Mouse (Mus musculus): ENCODE results near the gene Mcoln2. TPM values are rescaled to one million over a fixed set of nuclear protein-coding genes. Genes with fewer than 3 reads are reported as not detected.
A peak's percentile ranks its signal among the peaks of the same experiment; 100 is the strongest.

Mcoln2 gene
- polyA plus RNA-seq, 1 experiment from 2014 or later: 4.5 TPM

- Histone ChIP-seq H3K4me1 (ENCODE audit: insufficient read depth) (0 out of 2 replicates have a peak, but pooled peaks cover 4% of the 10 kb centered on the region), H3K27me3 (ENCODE audit: insufficient read depth, low read length) (peaks cover 34% of the 10 kb centered on the region)
- 72% methylated on average over 7 of the region's 7 CpGs for WGBS (ENCODE audit: insufficient replicate concordance)
Observed at GRCm38 (mm10) chr3:146225061-146225761, 75.6 kb downstream of the Mcoln2 start.

DNA sequence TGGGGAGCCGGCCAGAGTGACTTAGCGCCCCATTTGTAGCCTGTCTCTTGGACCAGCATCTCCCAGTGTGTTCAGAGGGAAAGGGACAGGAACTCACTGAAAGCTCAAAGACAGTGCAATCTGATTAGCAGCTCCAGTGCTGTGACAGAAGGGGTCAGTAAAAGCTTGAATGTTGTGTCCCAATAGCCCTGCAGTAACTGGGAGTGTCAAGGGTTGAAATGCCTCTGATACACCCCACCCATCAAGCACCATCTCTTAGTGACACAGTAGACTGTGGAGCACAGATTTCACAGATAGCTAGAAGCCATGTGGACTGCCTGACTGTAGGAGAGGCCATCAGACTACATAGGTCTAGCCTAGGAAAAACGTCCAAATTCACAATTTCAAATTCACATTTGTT, 77.8 kb downstream of the Mcoln2 start:
- no peaks in the 10 kb centered on the region for H3K36me3 ChIP-seq (replicated peaks; ENCODE audit: insufficient read depth, low read length)
- no peaks in the 10 kb centered on the region for H3K4me1 ChIP-seq (ENCODE audit: insufficient read depth)
- WGBS (ENCODE audit: insufficient replicate concordance): 55% methylated on average over 3 of the region's 3 CpGs
- no peaks in the 10 kb centered on the region for H3K9me3 ChIP-seq (ENCODE audit: low read length)
- no peak overlapping the region for H3K4me2 ChIP-seq (ENCODE audit: low read depth, low read length)
- peaks cover 13% of the 10 kb centered on the region for H3K27me3 ChIP-seq (ENCODE audit: insufficient read depth, low read length)
- no peak for ATAC-seq
- no peak for DNase-seq
- H3K9ac ChIP-seq (replicated peaks): no peak overlapping the region
- no peak overlapping the region for H3K4me3 ChIP-seq (ENCODE audit: low read depth, low read length)
- H3K27ac ChIP-seq (ENCODE audit: low read depth): no peak overlapping the region
- TF ChIP-seq CTCF (IDR thresholded peaks at IDR 0.05; ENCODE audit: low read depth) (0 out of 2 replicates have a peak, but pooled peaks have one; percentile 16), EP300 (IDR thresholded peaks at IDR 0.05; ENCODE audit: low read depth) (no peak)

More at GRCm38 (mm10) chr3:146225061-146225761, 75.6 kb downstream of the Mcoln2 start:
- no peak for DNase-seq
- no peak overlapping the region for H3K9ac ChIP-seq (replicated peaks)
- no peaks in the 10 kb centered on the region for H3K36me3 ChIP-seq (replicated peaks; ENCODE audit: insufficient read depth, low read length)
- TF ChIP-seq EP300 (IDR thresholded peaks at IDR 0.05; ENCODE audit: low read depth): no peak
- no peak for TF ChIP-seq CTCF (IDR thresholded peaks at IDR 0.05; ENCODE audit: low read depth)
- no peaks in the 10 kb centered on the region for H3K9me3 ChIP-seq (ENCODE audit: low read length)
- no peak overlapping the region for H3K27ac ChIP-seq (ENCODE audit: low read depth)
- no peak overlapping the region for H3K4me3 ChIP-seq (ENCODE audit: low read depth, low read length)
- ATAC-seq: no peak
- H3K4me2 ChIP-seq (ENCODE audit: low read depth, low read length): no peak overlapping the region

GRCm38 (mm10) chr3:146228559-146229310, 79.1 kb downstream of the Mcoln2 start:
- DNase-seq (no peak), ATAC-seq (no peak)
- Histone ChIP-seq H3K36me3 (replicated peaks; ENCODE audit: insufficient read depth, low read length) (no peaks in the 10 kb centered on the region), H3K9ac (replicated peaks) (no peak overlapping the region), H3K9me3 (ENCODE audit: low read length) (no peaks in the 10 kb centered on the region), H3K4me1 (ENCODE audit: insufficient read depth) (no peaks in the 10 kb centered on the region), H3K4me3 (ENCODE audit: low read depth, low read length) (no peak overlapping the region), H3K4me2 (ENCODE audit: low read depth, low read length) (no peak overlapping the region), H3K27ac (ENCODE audit: low read depth) (no peak overlapping the region), H3K27me3 (ENCODE audit: insufficient read depth, low read length) (no peaks in the 10 kb centered on the region; the same call in 1 of the 2 replicates)
- WGBS (ENCODE audit: insufficient replicate concordance): 74% methylated on average over 13 of the region's 13 CpGs
- TF ChIP-seq CTCF (IDR thresholded peaks at IDR 0.05; ENCODE audit: low read depth): no peak
- no peak for TF ChIP-seq EP300 (IDR thresholded peaks at IDR 0.05; ENCODE audit: low read depth)

- WGBS (ENCODE audit: insufficient replicate concordance): 58% methylated on average over 7 of the region's 7 CpGs
- no peak overlapping the region for H3K4me2 ChIP-seq (ENCODE audit: low read depth, low read length)
- H3K36me3 ChIP-seq (replicated peaks; ENCODE audit: insufficient read depth, low read length): no peaks in the 10 kb centered on the region
- no peak for DNase-seq
- ATAC-seq: no peak
- no peaks in the 10 kb centered on the region for H3K9me3 ChIP-seq (ENCODE audit: low read length)
- H3K27ac ChIP-seq (ENCODE audit: low read depth): no peak overlapping the region
- TF ChIP-seq EP300 (IDR thresholded peaks at IDR 0.05; ENCODE audit: low read depth): no peak
- TF ChIP-seq CTCF (IDR thresholded peaks at IDR 0.05; ENCODE audit: low read depth): no peak
- no peak overlapping the region for H3K4me3 ChIP-seq (ENCODE audit: low read depth, low read length)
- no peaks in the 10 kb centered on the region for H3K27me3 ChIP-seq (ENCODE audit: insufficient read depth, low read length)
- no peak overlapping the region for H3K9ac ChIP-seq (replicated peaks)
- H3K4me1 ChIP-seq (ENCODE audit: insufficient read depth): no peaks in the 10 kb centered on the region
Observed at GRCm38 (mm10) chr3:146232708-146233107, 83.1 kb downstream of the Mcoln2 start.

DNA sequence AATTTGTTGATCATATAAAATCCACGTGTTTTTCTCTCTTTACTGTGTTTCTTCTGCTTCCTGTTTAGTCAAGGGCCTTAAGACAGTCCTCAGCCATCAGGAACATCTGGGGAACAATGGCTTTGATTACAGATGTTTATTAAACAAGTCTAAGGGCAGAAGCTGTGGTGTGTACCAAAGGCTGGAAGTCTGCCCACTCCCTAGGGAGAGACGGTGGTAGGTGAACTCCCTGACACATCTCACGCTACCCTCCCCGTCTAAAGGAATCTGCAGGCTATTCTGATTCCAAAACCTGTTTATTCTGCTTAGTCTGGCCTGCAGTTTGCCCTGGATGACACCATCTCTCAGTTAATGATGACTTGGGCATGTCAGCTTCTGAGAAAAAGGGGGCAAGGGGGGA, 84.1 kb downstream of the Mcoln2 start:
- DNase-seq (no peak), ATAC-seq (no peak)
- H3K9me3 ChIP-seq (ENCODE audit: low read length): no peaks in the 10 kb centered on the region
- H3K4me1 ChIP-seq (ENCODE audit: insufficient read depth): no peaks in the 10 kb centered on the region
- 55% methylated on average over 4 of the region's 4 CpGs for WGBS (ENCODE audit: insufficient replicate concordance)
- no peak overlapping the region for H3K4me3 ChIP-seq (ENCODE audit: low read depth, low read length)
- H3K27me3 ChIP-seq (ENCODE audit: insufficient read depth, low read length): no peaks in the 10 kb centered on the region
- H3K4me2 ChIP-seq (ENCODE audit: low read depth, low read length): no peak overlapping the region
- no peak overlapping the region for H3K27ac ChIP-seq (ENCODE audit: low read depth)
- H3K36me3 ChIP-seq (replicated peaks; ENCODE audit: insufficient read depth, low read length): no peaks in the 10 kb centered on the region
- no peak for TF ChIP-seq EP300 (IDR thresholded peaks at IDR 0.05; ENCODE audit: low read depth)
- TF ChIP-seq CTCF (IDR thresholded peaks at IDR 0.05; ENCODE audit: low read depth): no peak
- H3K9ac ChIP-seq (replicated peaks): no peak overlapping the region

- DNase-seq: no peak
- H3K4me1 ChIP-seq (ENCODE audit: insufficient read depth): no peaks in the 10 kb centered on the region
- no peak overlapping the region for H3K4me3 ChIP-seq (ENCODE audit: low read depth, low read length)
- no peak overlapping the region for H3K9ac ChIP-seq (replicated peaks)
- H3K27me3 ChIP-seq (ENCODE audit: insufficient read depth, low read length): no peaks in the 10 kb centered on the region
- no peaks in the 10 kb centered on the region for H3K9me3 ChIP-seq (ENCODE audit: low read length)
- no peaks in the 10 kb centered on the region for H3K36me3 ChIP-seq (replicated peaks; ENCODE audit: insufficient read depth, low read length)
- 51% methylated on average over 10 of the region's 10 CpGs for WGBS (ENCODE audit: insufficient replicate concordance)
- TF ChIP-seq EP300 (IDR thresholded peaks at IDR 0.05; ENCODE audit: low read depth): no peak
- no peak for TF ChIP-seq CTCF (IDR thresholded peaks at IDR 0.05; ENCODE audit: low read depth)
- H3K27ac ChIP-seq (ENCODE audit: low read depth): no peak overlapping the region
- H3K4me2 ChIP-seq (ENCODE audit: low read depth, low read length): no peak overlapping the region
- ATAC-seq: no peak
Observed at GRCm38 (mm10) chr3:146234530-146234929, 84.9 kb downstream of the Mcoln2 start.

Data from liver, postnatal 0 days (tissue).